In genomic region chr4:91587541-91588059, GRCm38 (mm10) we compare ENCODE assay signal across 13 mouse cellular contexts.
"Had no signal": no experiment of that assay in that cellular context is flagged by ENCODE, and none has a peak within 500 bp of the region (broad histone marks: within the 10 kb centered on the region; RNA-seq: fewer than 3 reads in every experiment).

No protein-coding gene starts in this region.

- ATAC-seq: intestine, postnatal 0 days had no signal

- H3K4me3 ChIP-seq: layer of hippocampus, adult 2 months; liver, embryonic 13.5 days had no signal

- DNase-seq: kidney, adult 2 months; kidney, postnatal 25 days; layer of hippocampus, adult 9-11 months; liver, embryonic 13.5 days; lung, adult 2 months; lung, postnatal 14 days; lung, postnatal 4 days; right cerebral cortex, postnatal 25 days; thymus, adult 18-20 months; thymus, postnatal 36 days had no signal

- H3K9me3 ChIP-seq: liver, embryonic 13.5 days had no signal

- H3K9ac ChIP-seq: liver, embryonic 13.5 days had no signal

- H3K27me3 ChIP-seq: liver, embryonic 13.5 days had no signal

- H3K27ac ChIP-seq: kidney, postnatal 0 days; layer of hippocampus, adult 2 months; liver, embryonic 13.5 days had no signal

- H3K36me3 ChIP-seq: liver, embryonic 13.5 days had no signal

- H3K4me1 ChIP-seq: liver, embryonic 13.5 days had no signal

- H3K4me2 ChIP-seq: liver, embryonic 13.5 days had no signal
